Mouse (Mus musculus) gastrocnemius, postnatal 4 days (tissue): Measurements from ENCODE around the gene Igf1. TPM values are rescaled to one million over a fixed set of nuclear protein-coding genes. Genes with fewer than 3 reads are reported as not detected.
A peak's percentile ranks its signal among the peaks of the same experiment; 100 is the strongest.

Source experiments
- DNase-seq, 2 experiments: peaks; one replicate each; pipeline ENCODE4 v3.0.0; 2021 to 2022; ENCODE audit warnings: low spot score in 2 of 2, mixed read lengths in 2 of 2
- long read RNA-seq, 2 experiments: library from polyadenylated mRNA; stranded (forward); transcript quantifications; one replicate each; pipeline ENCODE4 v2.0.0; 2021
- total RNA-seq, 2 experiments: library from RNA; stranded (reverse); gene quantifications; 2 replicates each; pipeline ENCODE4 v1.2.3; 2021

Igf1 gene
- 100 to 1,000 TPM; 178 TPM for total RNA-seq
- long read RNA-seq, experiment 1, full-length matches to known transcripts, result 86 of 135 reads
- long read RNA-seq, experiment 1, partial matches to known transcripts, result 9 of 135 reads
- long read RNA-seq, experiment 1, other reads (novel, unspliced or antisense), result 40 of 135 reads
- long read RNA-seq, experiment 2, full-length matches to known transcripts, result 69 of 114 reads
- long read RNA-seq, experiment 2, partial matches to known transcripts, result 9 of 114 reads
- long read RNA-seq, experiment 2, other reads (novel, unspliced or antisense), result 36 of 114 reads

DNA sequence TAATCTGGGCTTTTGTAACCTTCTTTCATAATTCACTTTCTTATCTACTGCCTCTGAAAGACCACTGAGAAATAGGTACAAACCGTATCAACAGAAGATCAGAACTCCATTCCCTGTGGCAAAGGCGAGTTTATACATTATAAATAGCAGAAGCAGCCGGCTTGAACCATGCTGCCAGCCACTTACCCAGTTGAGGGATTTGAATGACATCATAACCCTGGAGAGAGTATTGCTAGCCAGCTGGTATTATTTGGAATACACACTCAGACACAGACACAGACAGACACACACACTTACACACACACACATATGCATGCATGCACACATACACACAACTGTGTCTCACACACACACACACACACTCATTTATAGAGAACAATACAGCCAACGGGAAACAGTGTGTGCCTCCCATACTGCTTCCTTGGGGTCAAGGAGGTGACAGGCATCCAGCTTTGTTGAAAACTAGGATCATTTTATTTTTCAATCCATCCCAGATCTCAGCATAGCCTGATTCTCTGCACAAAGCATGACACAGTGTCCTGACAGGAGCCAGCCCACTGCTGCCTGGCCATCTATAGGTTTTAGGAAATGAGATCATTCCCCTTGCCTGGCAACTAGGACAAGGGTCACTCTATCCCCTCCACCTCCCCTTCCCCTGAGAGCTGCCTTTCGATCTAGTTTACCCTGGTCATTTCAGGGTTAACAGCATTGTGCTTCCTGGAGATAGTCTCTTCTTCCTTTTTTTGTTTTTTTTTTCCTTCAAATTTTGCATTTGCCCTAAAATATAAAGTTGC is at the start of gene Igf1:
Igf1 (plus strand) TSS at position 253 of the 794 bp plus-strand sequence.
- DNase-seq, result no peak

DNA sequence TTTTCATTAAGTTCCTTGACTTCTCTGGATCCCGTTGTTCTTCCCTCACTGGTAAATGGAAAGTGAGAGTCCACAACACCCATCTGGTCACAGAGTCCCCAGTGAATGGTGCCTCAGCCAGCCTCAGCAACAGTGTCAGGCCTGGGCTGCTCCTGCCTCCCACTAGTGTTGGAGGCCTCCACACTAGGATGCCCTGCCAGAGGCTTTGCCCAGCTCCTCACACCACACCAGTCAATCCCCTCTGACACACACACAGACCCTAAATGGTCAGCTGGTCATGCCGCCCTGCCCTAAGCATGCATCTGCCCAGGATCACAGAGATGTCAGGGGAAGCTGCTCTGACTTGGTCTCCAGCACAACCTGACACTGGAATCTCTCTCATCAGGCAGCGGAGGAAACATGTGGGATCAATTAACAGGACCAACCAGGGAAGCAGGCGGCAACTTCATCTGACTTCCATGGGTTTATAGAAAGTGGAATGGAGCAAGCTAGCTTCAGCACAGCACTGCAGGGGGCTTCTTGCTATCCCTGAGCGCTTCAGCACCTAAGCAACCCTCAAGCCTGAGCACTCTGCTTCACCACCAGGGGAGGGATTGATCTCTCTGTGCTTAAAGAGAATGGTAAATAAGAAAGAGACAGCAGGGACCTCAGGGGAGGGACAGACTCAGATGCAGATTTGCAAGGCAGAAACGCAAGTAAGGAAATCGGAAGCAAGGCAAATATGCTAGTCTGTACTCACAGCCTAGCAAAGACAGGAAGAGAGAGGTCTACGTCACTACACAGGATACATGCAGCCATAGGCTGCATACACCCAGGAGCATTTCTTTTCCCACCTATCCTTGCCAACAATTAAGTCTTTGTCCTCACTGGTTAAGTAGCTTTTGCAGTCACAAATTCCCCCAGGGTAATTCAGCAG is 45.6 kb upstream of the Igf1 start:
- no peak for DNase-seq

DNA sequence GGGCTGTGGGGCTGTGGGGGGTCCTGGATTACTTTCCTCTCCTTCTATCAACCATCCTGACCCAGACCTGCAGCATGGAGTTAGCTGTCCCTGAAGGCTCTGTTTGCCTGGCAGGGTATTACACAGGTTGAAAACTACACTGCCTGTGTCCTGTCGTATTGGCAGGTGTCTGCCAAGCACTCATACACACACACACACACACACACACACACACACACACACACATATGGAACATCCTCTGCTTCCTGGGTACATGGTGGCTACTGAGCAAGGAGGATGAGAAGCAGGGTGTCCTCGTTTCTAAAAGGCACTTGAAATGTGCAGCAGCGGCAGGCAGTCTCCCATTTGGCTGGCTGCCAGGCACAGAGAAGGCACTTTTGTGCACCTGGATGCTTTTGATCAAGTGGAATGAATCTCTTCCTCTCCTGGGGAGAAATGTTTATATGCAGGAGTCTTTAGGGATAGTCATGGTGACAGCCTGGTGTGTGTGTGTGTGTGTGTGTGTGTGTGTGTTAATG is 44.9 kb upstream of the Igf1 start:
- DNase-seq, result no peak

DNA sequence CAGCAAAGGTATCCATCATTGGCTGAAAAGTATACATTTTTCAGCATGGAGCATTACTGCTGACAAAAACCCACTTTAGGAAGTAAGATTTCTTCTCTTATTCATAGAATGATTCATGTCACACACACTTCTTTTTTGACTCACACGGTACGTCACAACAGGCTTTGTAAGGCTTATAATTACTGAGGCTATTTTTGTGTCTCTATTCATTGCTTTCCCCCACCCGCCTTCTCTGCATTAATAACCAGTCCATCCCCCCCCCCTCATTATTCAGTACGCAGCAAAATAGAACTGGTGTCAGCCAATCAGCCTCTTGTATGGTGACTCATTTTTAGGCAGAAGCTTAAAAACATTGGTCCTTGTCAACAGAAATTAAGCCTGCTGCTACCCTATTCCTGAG is 41.2 kb upstream of the Igf1 start:
- DNase-seq, result no peak

DNA sequence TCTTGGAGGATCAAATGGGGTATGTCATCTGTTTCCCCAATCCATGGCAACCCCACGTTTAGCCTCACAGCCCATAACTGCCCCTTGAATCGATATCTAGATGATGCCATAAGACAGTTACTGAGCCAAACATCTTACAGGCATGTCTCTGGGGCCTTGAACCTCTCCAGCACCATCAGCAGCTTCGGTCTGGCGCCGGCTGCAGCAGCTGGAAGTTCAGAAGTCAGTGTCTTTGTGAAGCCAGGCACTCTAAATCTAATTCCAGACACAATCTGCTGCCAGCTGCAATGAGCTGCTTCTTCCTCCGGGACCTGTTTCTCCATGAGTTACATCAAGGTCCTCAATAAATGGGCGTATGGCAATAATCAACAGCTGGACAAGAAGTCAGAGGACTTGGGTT is 40.3 kb upstream of the Igf1 start:
- DNase-seq, result peak in 1 of 2 experiments; percentile 49

DNA sequence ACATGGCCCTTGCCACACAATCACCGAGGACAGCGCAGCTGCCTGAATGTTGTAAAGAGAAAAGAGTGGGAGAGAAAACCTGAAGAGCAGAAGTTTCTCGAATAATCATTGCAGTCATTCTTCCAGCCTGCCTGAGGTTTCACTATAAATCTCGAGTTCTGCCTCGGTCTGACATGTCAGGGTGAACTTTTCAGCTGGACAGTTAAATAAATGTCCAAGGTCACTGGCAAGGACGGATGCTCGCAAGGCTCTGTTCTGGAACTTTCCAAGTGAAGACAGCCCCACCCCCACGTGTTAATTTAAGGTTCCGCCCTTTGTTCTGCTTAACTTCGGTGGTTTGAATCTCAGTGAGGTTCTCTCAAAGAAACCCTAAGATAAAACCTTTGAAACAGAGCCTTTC is 36.2 kb upstream of the Igf1 start:
- no peak for DNase-seq

DNA sequence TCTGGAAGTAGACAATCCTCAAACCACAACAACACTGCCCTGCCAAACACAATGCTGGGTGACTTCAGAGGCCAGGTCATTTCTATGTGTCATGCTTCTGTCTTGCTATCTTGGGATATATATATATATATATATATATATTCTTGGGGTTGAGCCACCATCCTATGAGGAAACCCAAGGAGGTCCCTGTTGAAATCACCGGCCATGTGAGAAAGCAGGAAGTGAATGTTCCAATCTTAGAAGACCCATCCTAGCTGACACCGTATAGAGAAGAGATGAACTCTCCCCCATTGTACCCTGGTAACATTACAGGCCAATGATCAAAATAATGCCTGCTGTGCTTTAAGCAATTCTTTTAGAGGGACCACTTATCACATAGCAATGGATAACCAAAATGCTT is 28.1 kb upstream of the Igf1 start:
- no peak for DNase-seq

DNA sequence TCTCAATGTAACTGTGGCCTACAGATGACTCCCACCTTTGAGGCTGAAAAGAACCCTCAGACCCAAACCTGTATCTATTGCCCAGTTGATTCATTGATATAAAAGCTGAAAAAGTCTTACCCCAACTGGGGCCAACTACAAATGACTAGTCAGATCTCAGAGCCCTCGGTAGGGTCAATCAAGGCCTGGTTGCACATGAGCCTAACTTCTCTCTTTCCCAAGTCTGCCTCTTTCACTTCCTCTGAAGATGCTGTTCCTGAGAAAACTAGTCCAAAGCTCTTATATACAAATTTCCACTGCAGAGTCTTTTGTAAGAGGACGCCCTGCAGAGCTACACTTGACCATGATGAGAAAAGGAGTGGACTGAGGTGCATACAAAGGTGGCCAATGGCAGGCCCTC is 27.4 kb upstream of the Igf1 start:
- no peak for DNase-seq

DNA sequence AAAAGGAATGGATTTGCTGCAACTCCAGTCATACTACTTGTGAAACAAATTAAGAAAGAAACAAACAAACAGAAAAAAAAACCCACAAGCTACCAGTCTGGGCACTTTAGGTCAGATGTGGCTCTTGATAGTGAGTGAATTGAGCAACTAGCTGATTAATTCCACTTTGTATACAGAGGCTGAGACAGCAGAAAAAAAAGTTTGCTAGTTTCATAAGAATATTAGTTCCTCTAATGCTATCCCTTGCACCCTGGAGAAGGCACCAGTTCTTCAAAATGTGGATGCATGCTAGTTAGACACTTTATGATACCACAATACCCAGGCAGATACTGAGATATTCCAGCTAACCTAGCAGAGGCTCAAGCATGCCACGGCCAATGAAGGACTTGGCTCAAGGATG is 26.0 kb upstream of the Igf1 start:
- DNase-seq, result no peak

DNA sequence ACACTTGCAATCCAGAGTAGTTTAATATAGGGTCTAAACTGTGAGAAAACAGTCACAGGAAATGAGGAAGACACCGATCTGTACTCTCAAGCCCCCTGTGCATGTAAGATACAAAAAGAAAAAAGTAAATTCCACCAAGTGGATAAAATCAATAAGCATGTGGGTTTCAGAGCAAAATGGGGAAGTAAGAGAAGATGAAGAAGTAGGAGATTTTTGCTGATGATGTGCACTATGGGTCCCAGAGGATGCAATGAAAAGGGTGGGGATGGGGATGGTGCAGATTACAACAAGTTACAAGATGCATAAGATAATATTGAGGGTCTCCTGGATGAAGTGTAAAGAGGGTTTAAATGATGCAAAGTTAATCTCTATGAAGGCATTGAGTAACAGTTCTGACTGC is 18.6 kb upstream of the Igf1 start:
- no peak for DNase-seq

DNA sequence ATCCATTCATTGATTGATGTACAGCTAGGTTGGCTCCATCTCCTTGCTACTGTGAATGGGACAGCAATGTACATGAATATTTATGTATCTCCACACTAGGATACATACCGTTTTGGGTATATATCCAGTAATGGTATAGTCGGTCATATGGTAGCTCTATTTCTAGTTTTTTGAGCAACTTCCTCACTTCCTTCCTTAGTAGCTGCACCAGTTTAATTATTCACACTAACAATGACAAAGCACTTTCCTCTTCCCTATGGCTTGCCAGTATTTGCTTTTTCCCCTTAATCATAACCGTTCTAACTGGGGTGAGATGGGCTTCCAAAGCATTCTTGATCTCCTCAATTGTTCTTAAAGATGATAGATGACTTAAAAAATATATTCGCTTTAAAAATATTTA is 15.6 kb upstream of the Igf1 start:
- DNase-seq, result no peak

DNA sequence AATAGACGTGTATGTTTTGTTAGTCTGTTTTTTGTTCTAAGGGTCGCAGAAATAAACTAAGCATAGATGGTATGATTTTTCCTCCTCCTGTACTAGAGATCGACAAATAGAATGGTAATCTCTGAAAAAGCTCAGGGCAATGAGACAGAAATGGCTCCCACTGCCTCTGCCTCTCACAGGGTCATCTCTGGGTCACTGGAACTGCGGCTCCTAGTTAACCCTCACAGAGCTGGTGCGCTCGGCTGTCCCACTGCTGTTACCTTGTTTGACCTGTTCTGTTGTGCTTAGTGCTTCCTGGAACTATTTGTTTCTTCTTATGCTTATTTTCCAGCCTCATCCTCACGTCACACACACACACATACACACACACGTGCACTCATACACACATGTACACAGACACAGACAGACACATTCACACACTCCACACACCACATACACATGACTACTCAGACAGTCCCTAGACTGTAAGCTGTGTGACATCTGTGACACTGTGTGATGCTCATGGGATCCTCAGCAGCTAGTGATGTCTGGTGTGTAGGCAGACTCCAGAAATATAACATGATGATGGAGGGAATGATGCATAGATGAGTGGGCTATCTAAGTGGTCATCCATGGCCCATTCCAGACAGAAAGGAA is 13.0 kb upstream of the Igf1 start:
- no peak for DNase-seq

DNA sequence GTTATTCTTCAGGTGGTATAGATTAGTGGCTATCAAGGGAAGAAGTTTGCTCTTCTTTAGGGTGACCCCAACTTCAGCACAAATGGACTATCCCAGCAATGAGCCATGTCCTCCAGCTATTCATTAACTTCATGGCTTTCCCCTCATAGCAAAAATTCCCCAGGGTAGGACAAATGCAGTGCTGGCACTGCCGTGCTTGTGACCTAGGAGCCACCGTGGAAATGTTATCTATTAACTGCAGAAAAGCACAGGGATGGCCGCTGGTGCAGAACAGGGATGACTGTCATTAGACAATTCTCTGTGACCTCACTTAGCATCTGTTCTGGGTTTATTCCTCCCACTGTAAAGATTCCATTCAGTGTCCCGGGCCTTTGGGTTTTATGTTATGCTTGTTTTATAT is 10.2 kb upstream of the Igf1 start:
- no peak for DNase-seq

DNA sequence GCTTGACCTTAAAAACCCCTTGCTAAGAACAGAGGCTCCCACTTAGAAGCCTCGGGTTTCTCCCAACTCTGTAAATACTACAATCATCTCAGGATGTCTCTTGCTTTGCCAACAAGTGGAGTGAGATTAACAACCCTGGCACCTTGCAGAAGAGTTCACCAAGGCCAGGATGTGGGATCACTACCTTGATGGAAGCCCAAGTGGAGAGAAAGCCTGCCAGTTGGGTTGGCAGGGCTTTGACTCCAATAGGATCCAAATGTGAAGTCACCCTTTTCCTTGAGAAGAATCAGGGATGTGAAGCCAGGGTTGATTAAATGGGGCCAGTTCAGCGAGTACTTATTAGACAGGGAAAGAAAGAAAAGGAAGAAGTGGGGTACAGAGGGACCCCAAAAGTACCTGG is 9.6 kb upstream of the Igf1 start:
- peak in 1 of 2 experiments; percentile 19 for DNase-seq

DNA sequence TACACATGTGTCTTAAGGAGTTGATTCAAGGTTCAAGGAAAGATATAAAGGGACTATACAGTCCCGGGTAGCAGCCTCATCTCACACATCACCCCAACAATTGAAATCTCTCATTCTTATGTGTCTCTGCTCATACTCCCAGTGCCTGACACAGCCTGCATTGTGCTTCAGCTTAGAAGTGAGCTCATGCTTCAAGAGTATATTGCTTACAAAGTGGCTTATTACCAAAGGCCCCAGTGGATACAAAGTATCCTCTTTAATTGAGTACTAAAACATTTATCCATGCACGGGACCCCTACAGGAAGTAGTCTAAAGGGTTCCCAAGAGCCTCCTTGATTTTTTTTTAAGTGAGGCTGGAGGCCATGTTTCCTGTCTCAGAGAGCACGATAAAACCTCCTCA is 6.6 kb upstream of the Igf1 start:
- no peak for DNase-seq

DNA sequence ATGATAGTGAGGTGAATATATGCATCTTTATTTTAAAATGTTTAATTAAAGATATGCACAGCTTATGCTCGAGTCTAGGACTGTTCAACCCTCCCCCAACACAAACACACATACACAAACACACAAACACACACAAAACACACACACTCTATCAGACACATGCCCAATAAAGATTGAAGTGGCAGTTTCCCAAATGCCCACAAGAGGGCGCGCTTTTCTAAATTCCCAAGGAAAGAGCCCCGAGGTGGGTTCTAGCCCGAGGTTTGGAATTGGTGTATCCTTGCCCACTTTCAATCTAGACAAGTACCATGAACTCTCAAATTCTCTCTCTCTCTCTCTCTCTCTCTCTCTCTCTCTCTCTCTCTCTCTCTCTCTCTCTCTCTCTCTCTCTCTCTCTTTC is 3.7 kb upstream of the Igf1 start:
- DNase-seq, result peak; percentile 26 to 38

DNA sequence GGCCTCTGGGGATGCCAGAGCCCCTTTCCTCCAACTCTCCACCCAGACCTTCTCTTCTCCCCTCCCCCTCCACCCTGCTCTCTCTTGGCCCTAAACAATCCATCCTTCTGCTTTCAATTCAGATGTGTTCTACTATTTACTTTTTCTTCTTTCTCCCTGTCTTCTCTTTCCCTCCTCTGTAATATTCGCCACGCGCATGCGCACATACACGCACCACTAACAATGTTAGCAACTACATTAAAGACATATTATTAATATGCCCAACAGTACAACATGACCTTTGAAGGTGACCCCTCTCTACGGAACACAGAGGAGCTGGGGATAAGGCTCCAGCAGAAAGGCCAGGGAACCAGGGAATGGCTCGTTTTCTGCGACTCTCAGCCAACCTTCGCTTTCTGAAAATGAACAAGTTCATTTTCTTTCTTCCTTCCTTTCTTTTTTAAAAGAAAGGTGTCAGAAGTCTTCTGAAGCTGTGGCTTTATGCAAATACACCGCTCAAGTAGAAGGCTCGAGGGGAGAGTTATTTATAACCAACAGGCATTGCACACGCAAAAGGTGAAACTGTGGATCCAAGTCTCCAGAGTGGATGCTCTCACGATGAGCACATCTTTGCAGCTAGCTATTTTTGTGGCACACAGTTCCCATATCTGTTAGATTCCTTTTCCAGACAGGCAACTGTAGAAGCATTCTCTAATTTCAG is 2.5 kb upstream of the Igf1 start:
- no peak for DNase-seq

DNA sequence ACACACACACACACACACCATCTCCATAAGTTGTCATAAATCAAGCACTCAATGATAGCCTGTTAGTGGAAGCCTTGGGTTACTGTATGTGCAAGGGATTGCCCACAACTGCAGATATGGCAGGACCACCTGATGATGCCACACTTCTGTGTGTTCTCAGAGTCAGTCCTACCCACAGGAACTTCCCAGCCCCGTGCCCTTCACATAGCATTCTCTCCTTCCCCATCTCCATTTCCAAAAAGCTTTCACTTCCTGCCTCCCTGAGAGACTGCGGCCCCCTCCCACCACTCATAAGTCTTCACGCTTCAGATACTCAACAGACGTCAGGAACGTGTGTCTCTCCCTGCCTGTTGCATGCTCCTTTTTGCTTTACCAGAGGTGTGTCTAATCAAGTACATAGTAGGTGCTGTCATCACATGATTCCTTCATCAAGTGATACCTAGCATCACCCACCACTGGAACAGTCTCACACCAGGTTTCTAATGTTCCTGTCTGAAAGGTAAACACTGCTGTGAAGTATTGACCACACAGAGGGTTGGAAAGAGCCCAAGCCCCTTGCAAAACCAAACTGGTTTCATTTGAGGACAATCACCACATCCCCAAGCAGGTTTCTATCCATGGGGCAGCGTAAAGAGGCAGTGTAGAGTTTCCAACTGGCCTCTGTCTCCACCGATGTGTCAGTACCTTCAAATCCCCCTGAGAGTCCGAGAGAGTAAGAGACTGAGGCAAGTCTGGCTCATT is 680 bp upstream of the Igf1 start:
- no peak for DNase-seq

DNA sequence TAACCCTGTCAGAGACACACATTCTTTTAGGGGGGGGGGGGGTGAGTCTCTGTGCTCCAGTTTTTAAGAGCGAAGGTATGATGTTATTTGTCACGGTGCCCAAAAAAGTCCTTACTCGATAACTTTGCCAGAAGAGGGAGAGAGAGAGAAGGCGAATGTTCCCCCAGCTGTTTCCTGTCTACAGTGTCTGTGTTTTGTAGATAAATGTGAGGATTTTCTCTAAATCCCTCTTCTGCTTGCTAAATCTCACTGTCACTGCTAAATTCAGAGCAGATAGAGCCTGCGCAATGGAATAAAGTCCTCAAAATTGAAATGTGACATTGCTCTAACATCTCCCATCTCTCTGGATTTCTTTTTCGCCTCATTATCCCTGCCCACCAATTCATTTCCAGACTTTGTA is 874 bp downstream of the Igf1 start:
- DNase-seq, result peak in 1 of 2 experiments; percentile 26

DNA sequence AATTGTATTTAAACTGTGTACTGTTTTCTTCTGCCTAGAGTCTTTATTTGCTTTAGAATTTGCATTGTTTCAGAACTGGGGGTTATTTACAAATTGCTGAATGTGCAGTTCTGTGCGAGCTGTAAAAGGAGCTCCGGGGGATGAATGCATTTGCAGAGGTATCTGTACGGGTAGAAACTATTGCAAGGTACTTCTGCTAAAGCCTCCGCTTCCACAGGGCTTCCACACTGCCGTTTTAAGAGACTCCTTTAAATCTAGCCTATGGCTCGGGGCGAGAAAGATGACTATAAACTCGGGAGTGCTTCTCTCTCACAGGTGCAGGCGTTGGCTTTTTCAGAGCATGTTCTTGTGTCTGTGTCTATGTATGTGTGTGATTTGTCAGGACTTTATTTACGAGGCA is 1.4 kb downstream of the Igf1 start:
- no peak for DNase-seq
